Mouse (Mus musculus) left cerebral cortex, adult 8-10 months (tissue): ENCODE data around the gene Rab43. TPM values are rescaled to one million over a fixed set of nuclear protein-coding genes. Genes with fewer than 3 reads are reported as not detected.

Experiments used
- DNase-seq, 2 experiments: peaks; one replicate each; pipeline ENCODE4 v3.0.0; 2022; ENCODE audit warnings: low spot score in 2 of 2
- total RNA-seq, 4 experiments: library from RNA; stranded (reverse); gene quantifications; 2 replicates each; pipeline ENCODE4 v1.2.4; 2022

Gene Rab43
- total RNA-seq, 4 experiments from 2014 or later = 14.4 to 22.1 (median 16.7) TPM

- DNase-seq = no peak
Measured at GRCm38 (mm10) chr6:87809651-87810161, 2.3 kb downstream of the Rab43 start.

DNA sequence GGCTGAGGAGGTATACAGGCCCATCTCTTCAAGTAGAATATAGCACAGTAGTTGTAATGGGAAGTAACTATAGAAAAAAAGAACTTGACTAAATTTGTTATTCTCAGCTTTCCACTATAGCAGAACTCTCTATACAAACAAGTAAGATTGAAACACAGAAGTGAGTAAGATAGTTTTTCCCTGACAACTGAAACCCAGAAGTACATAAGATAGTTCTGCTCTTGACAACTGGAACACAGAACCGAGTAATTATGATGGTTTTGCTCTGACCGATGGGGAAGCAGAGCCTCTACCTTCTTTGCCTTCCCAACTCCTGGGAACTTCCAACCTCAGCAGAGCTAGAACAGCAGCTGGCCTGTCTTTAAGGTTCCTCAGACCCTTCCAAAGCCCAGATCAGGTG lies 2.8 kb downstream of the Rab43 start:
- no peak for DNase-seq

- DNase-seq = no peak
Measured at GRCm38 (mm10) chr6:87808521-87808920, 3.4 kb downstream of the Rab43 start.

DNA sequence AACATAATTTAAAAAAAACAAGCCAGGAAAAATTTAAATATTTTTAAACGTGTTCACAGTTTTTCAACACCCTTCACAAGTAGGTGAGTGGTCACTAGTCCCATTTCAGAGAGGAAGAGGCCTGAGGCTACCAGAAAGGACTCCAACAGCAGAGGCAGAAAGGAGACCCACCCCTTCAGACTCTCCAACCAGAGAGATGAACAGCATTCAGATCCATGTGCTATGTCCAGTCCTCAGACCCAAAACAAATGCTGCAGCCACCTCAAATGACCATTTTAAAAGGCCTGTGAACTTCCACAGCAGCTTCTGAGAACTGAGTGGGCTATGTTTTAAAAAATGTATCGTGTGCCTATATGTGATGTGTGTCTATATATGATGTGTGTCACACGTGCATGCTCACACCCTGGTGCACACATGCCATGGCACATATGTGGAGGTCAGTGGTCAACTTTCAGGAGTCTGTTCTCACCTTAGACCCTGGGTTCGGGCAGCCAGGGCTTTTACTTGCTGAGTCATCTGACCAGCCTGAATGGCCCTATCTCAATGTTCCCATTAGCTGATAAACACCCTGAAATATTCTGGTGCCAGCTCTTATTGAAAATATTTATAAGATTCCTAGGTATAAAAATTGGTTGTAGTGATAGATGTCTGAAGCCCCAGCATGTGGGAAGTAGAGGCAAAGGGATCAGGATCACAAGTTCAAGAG lies 4.1 kb downstream of the Rab43 start:
- DNase-seq = no peak

GRCm38 (mm10) chr6:87806857-87807256 lies 5.1 kb downstream of the Rab43 start:
- no peak for DNase-seq

DNA sequence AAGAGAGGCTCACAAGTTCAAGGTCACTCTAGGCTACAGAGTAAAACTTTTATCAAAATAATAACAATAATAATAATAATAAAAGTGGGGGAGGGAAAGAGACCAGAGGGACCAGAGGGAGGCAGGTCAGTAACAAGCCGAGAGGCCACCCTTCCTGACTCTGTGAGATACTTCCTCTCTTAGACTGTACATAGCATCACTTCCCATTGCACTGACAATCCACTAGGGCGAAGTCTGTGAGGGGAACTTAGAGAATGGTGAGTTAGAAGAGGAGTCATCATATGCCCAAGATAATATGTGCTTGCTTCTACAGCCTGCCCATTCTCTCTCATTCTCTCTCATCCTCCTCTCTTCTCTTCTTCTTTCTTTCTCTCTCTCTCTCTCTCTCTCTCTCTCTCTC lies 5.9 kb downstream of the Rab43 start:
- no peak for DNase-seq

- no peak for DNase-seq
Measured at GRCm38 (mm10) chr6:87805448-87805847, 6.5 kb downstream of the Rab43 start.

DNA sequence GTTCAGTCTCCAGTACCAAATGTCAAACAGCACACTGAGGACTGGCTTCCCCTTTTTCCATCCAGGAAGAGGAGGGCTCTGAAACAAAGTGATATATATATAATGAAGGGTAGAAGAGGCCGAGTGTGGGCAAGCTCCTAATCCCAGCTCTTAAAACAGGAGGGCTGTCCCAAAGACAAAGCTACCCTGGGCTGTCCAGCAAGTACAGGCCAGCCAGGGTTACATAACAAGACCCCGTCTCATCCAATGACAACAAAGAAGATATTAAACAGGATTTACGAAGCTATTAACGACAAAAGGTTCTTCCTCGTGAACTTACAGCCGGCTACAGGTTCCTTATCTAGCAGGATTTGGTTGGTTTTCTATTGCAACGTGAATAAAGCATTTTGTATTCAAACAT lies 7.1 kb downstream of the Rab43 start:
- no peak for DNase-seq

DNA sequence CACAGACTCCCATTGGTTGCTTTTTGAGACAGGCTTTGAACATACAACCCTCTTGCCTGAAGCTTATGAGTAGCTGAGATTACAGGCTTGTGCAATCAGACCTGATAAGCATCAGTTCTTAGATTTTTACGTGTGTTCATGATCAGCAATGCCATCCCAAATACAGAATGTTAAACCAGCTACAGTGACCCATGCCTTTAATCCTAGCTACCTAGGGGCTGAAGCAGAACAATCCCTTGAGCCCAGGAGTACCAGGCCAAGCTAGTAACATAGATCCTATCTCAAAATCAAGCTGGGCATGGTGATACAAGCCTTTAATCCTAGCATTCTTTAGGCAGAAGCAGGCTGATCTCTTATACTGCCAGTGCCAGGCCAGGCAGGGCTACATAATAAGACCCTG lies 7.9 kb downstream of the Rab43 start:
- DNase-seq = no peak

DNA sequence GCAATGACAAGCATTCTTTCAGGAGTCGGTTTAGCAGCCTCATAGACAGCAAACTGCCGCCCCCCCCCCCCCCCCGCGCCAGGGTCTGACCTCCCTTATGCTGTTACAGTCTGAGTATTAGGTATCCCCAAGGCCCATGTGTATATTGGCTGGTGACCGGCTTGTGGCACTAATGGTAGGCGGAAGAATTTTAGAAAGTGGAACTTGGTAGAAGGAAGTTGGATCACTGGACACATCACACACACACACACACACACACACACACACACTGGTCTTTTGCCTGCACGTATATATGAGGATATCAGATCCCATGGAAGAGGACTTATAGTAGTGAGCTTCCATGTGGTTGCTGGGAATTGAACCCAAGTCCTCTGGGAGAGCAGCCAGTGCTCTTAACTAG lies 9.5 kb downstream of the Rab43 start:
- DNase-seq = no peak

- no peak for DNase-seq
Measured at GRCm38 (mm10) chr6:87799576-87799975, 12.4 kb downstream of the Rab43 start.

DNA sequence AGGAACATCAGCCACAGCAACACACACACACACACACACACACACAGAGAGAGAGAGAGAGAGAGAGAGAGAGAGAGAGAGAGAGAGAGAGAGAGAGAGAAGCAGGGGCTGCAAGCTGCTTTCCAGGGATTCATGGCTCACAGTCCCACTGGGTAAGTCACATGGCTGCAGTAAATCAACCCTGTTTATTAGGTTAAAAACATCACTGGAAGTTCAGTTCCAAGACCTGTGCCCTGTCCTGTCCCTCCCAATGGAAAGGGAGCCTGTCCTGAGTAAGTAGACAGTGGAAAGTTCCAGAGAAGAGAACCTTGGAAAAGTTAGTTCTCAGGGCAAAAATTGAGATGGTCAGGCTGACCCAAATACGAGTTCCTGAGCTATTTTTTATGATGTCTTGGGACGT lies 14.6 kb downstream of the Rab43 start:
- no peak for DNase-seq

- DNase-seq = no peak
Measured at GRCm38 (mm10) chr6:87796251-87796880, 15.6 kb downstream of the Rab43 start.

- DNase-seq = no peak
Measured at GRCm38 (mm10) chr6:87795385-87796150, 16.4 kb downstream of the Rab43 start.

DNA sequence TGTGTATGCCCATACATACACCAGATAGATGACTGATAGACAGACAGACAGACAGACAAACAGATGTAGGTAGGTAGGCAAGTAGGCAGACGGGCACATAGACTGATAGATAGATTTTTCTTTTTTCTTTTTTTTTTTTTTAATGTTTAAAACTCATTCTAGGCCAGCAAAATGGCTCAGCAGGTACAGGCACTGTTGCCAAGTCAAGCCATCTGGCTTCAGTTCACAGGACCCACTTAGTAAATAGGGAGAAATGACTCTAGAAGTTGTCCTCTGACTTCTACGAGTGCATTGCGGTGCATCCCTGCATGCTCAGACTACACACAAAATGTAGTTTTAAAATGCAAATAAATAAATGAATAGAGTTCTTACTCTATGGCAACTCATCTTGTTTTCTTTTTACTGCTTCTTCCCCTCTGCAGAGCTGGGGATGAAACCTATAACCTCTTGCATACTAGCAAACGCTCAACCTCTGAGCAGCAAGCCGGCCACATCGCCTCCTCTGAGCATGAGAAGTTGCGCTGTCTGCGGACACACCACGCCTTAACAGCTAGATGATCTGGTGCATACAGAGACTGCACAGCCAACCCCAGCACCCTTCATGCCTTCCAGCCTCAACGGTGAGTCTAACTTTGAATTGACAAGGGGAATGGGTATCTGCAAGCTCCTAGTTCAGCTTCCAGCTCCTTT lies 18.0 kb downstream of the Rab43 start:
- no peak for DNase-seq

DNA sequence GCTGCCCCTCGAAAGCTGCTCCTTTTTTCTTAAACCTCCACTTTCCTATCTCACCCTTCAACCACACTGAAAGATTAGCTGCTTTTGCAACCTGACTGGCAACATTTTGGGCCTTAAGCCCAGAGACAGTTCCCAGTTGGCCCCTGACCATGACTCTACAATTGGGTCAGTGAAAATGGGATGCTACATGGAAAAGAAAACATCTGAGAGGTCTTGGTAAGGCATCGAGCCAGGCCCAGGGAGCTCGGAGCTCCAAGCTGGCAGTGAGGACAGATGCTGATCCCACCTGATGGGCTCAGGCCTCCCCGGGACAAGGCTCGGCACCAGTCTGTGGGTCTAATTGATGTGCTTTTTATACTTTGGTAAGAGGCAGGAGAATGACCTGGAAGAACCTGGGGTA lies 20.1 kb downstream of the Rab43 start:
- DNase-seq = no peak

GRCm38 (mm10) chr6:87790779-87791480 lies 21.0 kb downstream of the Rab43 start:
- no peak for DNase-seq

DNA sequence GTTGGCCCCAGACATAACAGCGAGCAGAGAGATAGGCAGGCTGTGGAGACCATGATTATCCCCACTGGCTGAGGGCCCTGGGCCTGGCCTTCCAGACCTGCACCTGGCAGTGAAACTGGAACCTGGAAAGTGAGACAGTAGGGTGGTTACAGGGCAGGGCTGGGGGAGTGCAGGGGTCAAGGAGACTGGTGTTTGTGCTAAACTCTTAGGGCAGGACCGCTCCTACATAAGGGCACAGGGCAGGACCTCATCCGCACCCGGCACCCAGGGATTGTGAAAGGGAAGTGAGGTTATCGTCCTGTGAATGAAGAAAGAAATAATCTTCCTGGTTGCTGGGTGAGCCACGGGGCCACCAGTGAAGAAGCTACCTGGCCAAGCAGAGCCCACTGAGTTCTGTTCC lies 22.2 kb downstream of the Rab43 start:
- no peak for DNase-seq

DNA sequence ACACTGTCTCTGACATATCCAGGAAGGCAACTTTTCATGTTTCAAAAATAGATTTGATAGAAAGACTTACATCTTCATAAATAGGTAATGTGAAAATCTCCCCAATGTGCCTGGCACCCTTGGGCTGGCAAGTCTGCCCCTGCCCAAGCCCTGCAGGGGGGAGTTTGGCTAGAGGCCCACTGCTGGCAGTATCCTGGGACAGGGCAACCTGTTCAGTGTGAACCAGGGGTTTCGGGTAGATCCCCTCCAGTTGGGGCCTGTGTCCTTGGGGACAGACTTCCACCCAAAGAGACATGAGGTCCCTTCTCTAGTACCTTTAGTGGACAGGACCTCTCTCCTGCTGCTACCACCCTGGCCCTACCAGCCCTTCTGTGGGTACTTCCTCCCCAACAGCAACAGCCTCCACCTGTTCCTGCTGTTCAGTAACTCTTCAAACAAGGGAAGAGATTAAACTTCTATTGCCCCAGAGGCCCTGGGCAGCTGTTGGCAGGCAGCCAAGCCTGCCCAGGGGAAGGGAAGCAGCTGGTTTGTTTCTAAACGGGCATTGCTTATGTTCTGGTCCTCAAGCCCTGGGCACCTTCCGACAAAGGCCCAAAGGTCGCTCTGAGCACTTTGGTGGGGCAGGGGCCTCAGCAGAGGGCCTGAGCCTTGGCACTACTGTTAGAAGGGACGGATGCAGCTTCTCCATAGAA lies 22.9 kb downstream of the Rab43 start:
- no peak for DNase-seq

- no peak for DNase-seq
Measured at GRCm38 (mm10) chr6:87788266-87788895, 23.6 kb downstream of the Rab43 start.
